Mouse (Mus musculus) hindbrain, embryonic 16.5 days (tissue): Measurements from ENCODE around the gene Plekha5. TPM values are rescaled to one million over a fixed set of nuclear protein-coding genes. Genes with fewer than 3 reads are reported as not detected.
"Not testable (repeated sequence)": the region's sequence is repeated elsewhere in the genome, so short reads cannot be mapped to it uniquely, and the experiment has no call there.

ENCODE experiments used
- ATAC-seq: fragments of 200-750 bp; cut with Nextera tagmentation; 2 replicates; pipeline ENCODE4 v1.8.0; 2017; ENCODE audit warnings: moderate TSS enrichment, moderate library complexity
- H3K27ac ChIP-seq: fragments of 300-500 bp; sonication (generic); 2 replicates; pipeline ENCODE4 v1.5.1; 2014; ENCODE audit warnings: low read depth, mild to moderate bottlenecking, control low read depth, low read length, moderate library complexity
- H3K27me3 ChIP-seq: fragments of 300-500 bp; sonication (generic); replicated peaks from 2 replicates; pipeline ENCODE4 v1.6.1; 2014; ENCODE audit warnings: low read length; ENCODE audit not compliant: control insufficient read depth, insufficient read depth
- H3K36me3 ChIP-seq: fragments of 300-500 bp; sonication (generic); 2 replicates; pipeline ENCODE4 v1.6.1; 2014; ENCODE audit warnings: mild to moderate bottlenecking, low read length, moderate library complexity, mixed read lengths; ENCODE audit not compliant: control insufficient read depth, insufficient read depth
- H3K4me1 ChIP-seq: fragments of 300-500 bp; sonication (generic); 2 replicates; pipeline ENCODE4 v1.6.1; 2014; ENCODE audit warnings: low read depth, low read length; ENCODE audit not compliant: control insufficient read depth, insufficient read depth
- H3K4me2 ChIP-seq: fragments of 300-500 bp; sonication (generic); 2 replicates; pipeline ENCODE4 v1.6.1; 2014; ENCODE audit warnings: mild to moderate bottlenecking, low read length, control low read depth, moderate library complexity
- H3K4me3 ChIP-seq: fragments of 300-500 bp; sonication (generic); 2 replicates; pipeline ENCODE4 v1.5.1; 2014; ENCODE audit warnings: mild to moderate bottlenecking, low read length, control low read depth, moderate library complexity
- H3K9ac ChIP-seq: fragments of 300-500 bp; sonication (generic); 2 replicates; pipeline ENCODE4 v1.6.1; 2014; ENCODE audit warnings: low read depth, mild to moderate bottlenecking, control low read depth, low read length, moderate library complexity
- H3K9me3 ChIP-seq: fragments of 300-500 bp; sonication (generic); 2 replicates; pipeline ENCODE4 v1.6.1; 2014; ENCODE audit warnings: mild to moderate bottlenecking, low read length, moderate library complexity; ENCODE audit not compliant: control insufficient read depth
- WGBS: fragments of 180-500 bp; shearing (Covaris S2); extraction: QIAGEN DNeasy Blood & Tissue Kit; methylation state at CpG from one replicate; pipeline ENCODE4 v1.1.7; 2014; 5-methylcytosine and 5-hydroxymethylcytosine counted together
- polyA plus RNA-seq: library from polyadenylated mRNA; unstranded; fragments of >200 nt; fragmentation: Nextera tagmentation; extraction: Ambion mirVana; gene quantifications from 2 replicates; pipeline ENCODE4 v1.2.1, GENCODE M21; 2015

Plekha5 gene
- polyA plus RNA-seq, 1 experiment from 2014 or later = 31.2 TPM

- no peak overlapping the region for H3K27ac ChIP-seq
- no peak for ATAC-seq
- peaks cover 14% of the 10 kb centered on the region for H3K4me1 ChIP-seq
- H3K36me3 ChIP-seq = peaks cover 5% of the 10 kb centered on the region
- H3K9ac ChIP-seq = no peak overlapping the region
- no peaks in the 10 kb centered on the region for H3K27me3 ChIP-seq
- no peak overlapping the region for H3K4me3 ChIP-seq
- no peak overlapping the region for H3K4me2 ChIP-seq
- H3K9me3 ChIP-seq = no peaks in the 10 kb centered on the region
- WGBS = 63% methylated on average over 5 of the region's 5 CpGs
Observed at GRCm38 (mm10) chr6:140521832-140522231, 98.0 kb downstream of the Plekha5 start.

- Histone ChIP-seq H3K4me3 (no peak overlapping the region), H3K27me3 (no peaks in the 10 kb centered on the region), H3K36me3 (peaks cover 9% of the 10 kb centered on the region), H3K9ac (no peak overlapping the region), H3K4me2 (no peak overlapping the region), H3K4me1 (peaks cover 14% of the 10 kb centered on the region), H3K9me3 (no peaks in the 10 kb centered on the region), H3K27ac (no peak overlapping the region)
- 90% methylated on average over 4 of the region's 4 CpGs for WGBS
- no peak for ATAC-seq
Observed at GRCm38 (mm10) chr6:140523600-140523999, 99.7 kb downstream of the Plekha5 start.

GRCm38 (mm10) chr6:140528414-140528813, 104.6 kb downstream of the Plekha5 start:
- no peak for ATAC-seq
- no peak overlapping the region for H3K9ac ChIP-seq

DNA sequence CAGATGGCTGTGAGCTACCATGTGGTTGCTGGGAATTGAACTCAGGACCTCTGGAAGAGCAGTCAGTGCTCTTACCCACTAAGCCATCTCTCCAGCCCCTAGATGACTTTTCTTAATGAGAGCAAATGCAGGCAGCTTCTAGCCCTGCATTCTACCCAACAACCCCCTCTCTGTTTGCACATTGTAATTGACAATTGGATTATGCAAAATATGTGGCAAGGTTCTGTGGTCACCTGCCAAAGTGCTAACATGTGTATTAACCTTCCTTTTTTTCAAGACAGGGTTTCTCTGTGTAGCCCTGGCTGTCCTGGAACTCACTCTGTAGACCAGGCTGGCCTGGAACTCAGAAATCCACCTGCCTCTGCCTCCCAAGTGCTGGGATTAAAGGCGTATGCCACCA, 109.0 kb downstream of the Plekha5 start:
- H3K36me3 ChIP-seq = peaks cover 13% of the 10 kb centered on the region

More at GRCm38 (mm10) chr6:140528414-140528813, 104.6 kb downstream of the Plekha5 start:
- H3K4me2 ChIP-seq = no peak overlapping the region
- no peak overlapping the region for H3K27ac ChIP-seq
- no peaks in the 10 kb centered on the region; the same call in 1 of the 2 replicates for H3K4me1 ChIP-seq
- H3K4me3 ChIP-seq = no peak overlapping the region
- H3K27me3 ChIP-seq = no peaks in the 10 kb centered on the region
- WGBS = 93% methylated on average over 6 of the region's 6 CpGs
- peaks cover 16% of the 10 kb centered on the region for H3K36me3 ChIP-seq
- no peaks in the 10 kb centered on the region for H3K9me3 ChIP-seq

GRCm38 (mm10) chr6:140533606-140534005, 109.8 kb downstream of the Plekha5 start:
- ATAC-seq = no peak
- H3K27me3 ChIP-seq = no peaks in the 10 kb centered on the region
- 88% methylated on average over 5 of the region's 5 CpGs for WGBS
- H3K9ac ChIP-seq = no peak overlapping the region
- no peaks in the 10 kb centered on the region for H3K4me1 ChIP-seq
- no peaks in the 10 kb centered on the region for H3K9me3 ChIP-seq
- no peak overlapping the region for H3K27ac ChIP-seq
- H3K36me3 ChIP-seq = peaks cover 11% of the 10 kb centered on the region
- no peak overlapping the region for H3K4me3 ChIP-seq
- no peak overlapping the region for H3K4me2 ChIP-seq

More for the DNA sequence above, 109.0 kb downstream of the Plekha5 start:
- not testable (repeated sequence) for H3K27me3 ChIP-seq, H3K4me1 ChIP-seq, H3K4me2 ChIP-seq, H3K27ac ChIP-seq, ATAC-seq, H3K9ac ChIP-seq, H3K4me3 ChIP-seq, H3K9me3 ChIP-seq
- WGBS = 89% methylated on average over 1 of the region's 1 CpGs

GRCm38 (mm10) chr6:140535504-140535903, 111.7 kb downstream of the Plekha5 start:
- H3K9me3 ChIP-seq = no peaks in the 10 kb centered on the region
- no peak overlapping the region for H3K4me3 ChIP-seq
- H3K4me1 ChIP-seq = no peaks in the 10 kb centered on the region
- no peak overlapping the region for H3K9ac ChIP-seq
- H3K27me3 ChIP-seq = no peaks in the 10 kb centered on the region
- ATAC-seq = peak; percentile 48; the same call in 1 of the 2 replicates
- H3K36me3 ChIP-seq = peaks cover 12% of the 10 kb centered on the region
- no peak overlapping the region for H3K4me2 ChIP-seq
- WGBS = 69% methylated on average over 8 of the region's 8 CpGs
- H3K27ac ChIP-seq = no peak overlapping the region

DNA sequence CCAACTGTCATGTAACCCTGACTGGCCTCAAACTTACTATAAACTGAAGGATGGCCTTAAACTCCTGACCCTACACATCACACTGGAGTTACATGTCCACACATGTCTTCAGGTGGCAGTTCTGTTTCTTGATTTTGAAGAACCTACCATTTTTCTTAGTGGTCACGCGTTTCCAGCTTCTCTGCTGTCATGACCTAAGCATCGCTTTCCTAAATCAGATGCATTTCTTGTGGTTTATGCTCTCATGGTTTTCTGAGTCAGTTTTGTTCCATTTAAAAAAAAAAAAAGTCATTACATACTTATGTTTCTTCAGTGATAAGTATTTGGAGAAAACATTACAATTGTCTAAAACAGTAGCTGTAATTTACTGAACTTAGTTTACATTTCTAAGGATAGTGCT, 118.1 kb downstream of the Plekha5 start:
- Histone ChIP-seq H3K27ac (no peak overlapping the region), H3K36me3 (peaks cover 18% of the 10 kb centered on the region), H3K4me3 (no peak overlapping the region), H3K4me2 (no peak overlapping the region), H3K9ac (no peak overlapping the region), H3K4me1 (no peaks in the 10 kb centered on the region; the same call in 1 of the 2 replicates), H3K27me3 (no peaks in the 10 kb centered on the region), H3K9me3 (no peaks in the 10 kb centered on the region)
- over 99% methylated on average over 3 of the region's 3 CpGs for WGBS
- no peak for ATAC-seq

DNA sequence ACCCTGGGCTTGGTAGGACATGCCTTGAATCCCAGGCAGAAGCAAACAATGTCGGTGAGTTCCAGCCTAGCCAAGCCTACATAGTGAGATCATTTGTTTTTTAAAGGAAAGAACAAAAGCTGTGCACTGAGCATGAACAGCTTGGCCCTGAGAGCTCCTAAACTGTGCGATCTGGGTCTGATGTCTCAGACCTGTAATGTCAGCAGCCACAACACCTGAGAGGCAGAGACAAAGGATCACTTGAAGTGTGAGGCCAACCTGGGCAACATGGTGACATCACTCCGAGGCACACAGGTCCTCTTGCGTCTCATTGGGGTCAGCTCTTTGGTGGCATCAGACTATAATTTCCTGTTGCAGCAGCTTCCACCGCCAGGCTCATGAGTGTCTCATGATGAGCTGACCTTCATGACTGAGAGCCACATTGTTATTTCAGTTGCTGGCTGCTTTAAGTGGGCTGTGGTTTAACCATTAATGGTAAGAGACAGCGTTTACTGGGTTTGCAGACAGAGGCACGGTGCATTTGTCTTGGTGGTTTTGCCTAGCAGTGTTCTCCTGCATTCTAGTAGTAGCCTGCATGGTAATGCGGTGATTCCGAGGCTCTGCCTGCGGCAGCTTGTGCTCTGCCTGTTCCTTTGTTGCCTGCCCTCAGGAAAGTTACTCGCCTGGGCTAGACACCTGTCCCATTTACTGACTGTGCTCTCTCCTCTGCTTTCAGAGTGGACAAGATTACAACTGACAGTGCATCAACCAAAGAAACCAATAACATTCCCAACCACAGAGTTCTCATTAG, 119.3 kb downstream of the Plekha5 start:
- H3K27ac ChIP-seq = no peak overlapping the region
- 80% methylated on average over 11 of the region's 11 CpGs for WGBS
- no peak overlapping the region for H3K4me3 ChIP-seq
- ATAC-seq = no peak
- no peaks in the 10 kb centered on the region; the same call in 1 of the 2 replicates for H3K4me1 ChIP-seq
- no peak overlapping the region for H3K4me2 ChIP-seq
- H3K9ac ChIP-seq = no peak overlapping the region
- H3K9me3 ChIP-seq = no peaks in the 10 kb centered on the region
- no peaks in the 10 kb centered on the region for H3K27me3 ChIP-seq
- H3K36me3 ChIP-seq = peaks cover 18% of the 10 kb centered on the region

DNA sequence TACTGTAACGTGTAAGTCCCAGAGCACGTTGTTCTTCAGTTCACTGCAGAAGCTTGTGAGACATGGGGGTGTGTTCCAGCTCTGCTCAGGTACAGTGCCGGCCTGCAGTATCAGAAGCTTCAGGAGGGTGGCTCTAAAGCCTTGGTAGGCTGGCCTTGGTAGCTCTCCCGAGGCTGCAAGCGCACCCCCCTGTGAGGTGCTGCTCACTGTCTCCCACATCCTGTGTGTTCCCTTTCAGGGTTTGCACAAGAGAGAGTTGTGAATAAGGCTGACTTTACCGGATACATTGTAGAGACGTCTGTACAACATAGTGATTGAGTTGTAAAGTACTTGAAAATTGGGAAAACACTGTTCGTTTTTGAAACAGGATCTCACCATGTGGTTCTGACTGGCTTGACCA, 122.2 kb downstream of the Plekha5 start:
- H3K4me3 ChIP-seq = no peak overlapping the region
- H3K36me3 ChIP-seq = peaks cover 11% of the 10 kb centered on the region
- ATAC-seq = no peak
- no peaks in the 10 kb centered on the region for H3K9me3 ChIP-seq
- no peaks in the 10 kb centered on the region; the same call in 1 of the 2 replicates for H3K4me1 ChIP-seq
- H3K27me3 ChIP-seq = no peaks in the 10 kb centered on the region
- no peak overlapping the region for H3K4me2 ChIP-seq
- no peak overlapping the region for H3K27ac ChIP-seq
- H3K9ac ChIP-seq = no peak overlapping the region
- WGBS = 86% methylated on average over 8 of the region's 8 CpGs
